Mouse (Mus musculus): ENCODE data around the gene Gm7361. TPM values are rescaled to one million over a fixed set of nuclear protein-coding genes. Genes with fewer than 3 reads are reported as not detected.

Gm7361 gene
- polyA plus RNA-seq, 1 experiment from 2014 or later = not detected

Other genes starting within 250 kb of the Gm7361 start
- gene Gm5862, start 234.8 kb upstream of the Gm7361 start, polyA plus RNA-seq (2015; fragmentation: Nextera tagmentation; extraction: Ambion mirVana) = not detected in 2 replicates
- not detected in 2 replicates for gene Speer4a, start 218.1 kb upstream of the Gm7361 start, polyA plus RNA-seq (2015; fragmentation: Nextera tagmentation; extraction: Ambion mirVana)
- gene Gm7347, start 199.1 kb upstream of the Gm7361 start, polyA plus RNA-seq (2015; fragmentation: Nextera tagmentation; extraction: Ambion mirVana) = not detected in 2 replicates
- gene Gm10471, start 168.4 kb upstream of the Gm7361 start, polyA plus RNA-seq (2015; fragmentation: Nextera tagmentation; extraction: Ambion mirVana) = not detected in 2 replicates
- gene 5031410I06Rik, start 152.3 kb upstream of the Gm7361 start, polyA plus RNA-seq (2015; fragmentation: Nextera tagmentation; extraction: Ambion mirVana) = not detected in 2 replicates
- gene Gm10220, start 136.3 kb upstream of the Gm7361 start, polyA plus RNA-seq (2015; fragmentation: Nextera tagmentation; extraction: Ambion mirVana) = not detected in 2 replicates